Mouse (Mus musculus) hindbrain, embryonic 10.5 days (tissue): ENCODE measurements at regions not wholly inside any gene's neighbourhood (a gene's known extent, or its start where the extent isn't known, plus 50 kb on each side); places are given as distances from the start of the nearest gene placed in this dataset.
A peak's percentile ranks its signal among the peaks of the same experiment; 100 is the strongest.

Source experiments
- DNase-seq: peaks from one replicate; pipeline ENCODE4 v3.0.0-alpha.2; 2017; ENCODE audit warnings: low spot score
- H3K27ac ChIP-seq: fragments of 300-500 bp; sonication (generic); 2 replicates; pipeline ENCODE4 v1.5.1; 2016; ENCODE audit warnings: mild to moderate bottlenecking, moderate library complexity
- H3K27me3 ChIP-seq: fragments of 300-500 bp; sonication (generic); 2 replicates; pipeline ENCODE4 v1.6.1; 2016; ENCODE audit warnings: mild to moderate bottlenecking; ENCODE audit not compliant: poor library complexity, insufficient read depth, severe bottlenecking
- H3K36me3 ChIP-seq: fragments of 300-500 bp; sonication (generic); 2 replicates; pipeline ENCODE4 v1.6.1; 2016; ENCODE audit warnings: mild to moderate bottlenecking, moderate library complexity
- H3K4me1 ChIP-seq: fragments of 300-500 bp; sonication (generic); replicated peaks from 2 replicates; pipeline ENCODE4 v1.6.1; 2016; ENCODE audit warnings: mild to moderate bottlenecking
- H3K4me3 ChIP-seq: fragments of 300-500 bp; sonication (generic); 2 replicates; pipeline ENCODE4 v1.5.1; 2016; ENCODE audit warnings: mild to moderate bottlenecking, moderate library complexity
- H3K9me3 ChIP-seq: fragments of 300-500 bp; sonication (generic); 2 replicates; pipeline ENCODE4 v1.6.1; 2016; ENCODE audit warnings: mild to moderate bottlenecking, moderate library complexity
- WGBS: fragments of 180-500 bp; shearing (Covaris S2); methylation state at CpG from one replicate; pipeline ENCODE4 v1.1.7; 2016; 5-methylcytosine and 5-hydroxymethylcytosine counted together

- WGBS: 87% methylated on average over 7 of the region's 7 CpGs
- Histone ChIP-seq H3K27me3 (no peaks in the 10 kb centered on the region), H3K36me3 (no peaks in the 10 kb centered on the region), H3K9me3 (no peaks in the 10 kb centered on the region), H3K27ac (no peak overlapping the region), H3K4me3 (no peak overlapping the region), H3K4me1 (peaks cover 9% of the 10 kb centered on the region; the same call in 1 of the 2 replicates)
- no peak for DNase-seq
These were observed 51.2 kb upstream of the Tanc2 start for GRCm38 (mm10) chr11:105538421-105539210.

DNA sequence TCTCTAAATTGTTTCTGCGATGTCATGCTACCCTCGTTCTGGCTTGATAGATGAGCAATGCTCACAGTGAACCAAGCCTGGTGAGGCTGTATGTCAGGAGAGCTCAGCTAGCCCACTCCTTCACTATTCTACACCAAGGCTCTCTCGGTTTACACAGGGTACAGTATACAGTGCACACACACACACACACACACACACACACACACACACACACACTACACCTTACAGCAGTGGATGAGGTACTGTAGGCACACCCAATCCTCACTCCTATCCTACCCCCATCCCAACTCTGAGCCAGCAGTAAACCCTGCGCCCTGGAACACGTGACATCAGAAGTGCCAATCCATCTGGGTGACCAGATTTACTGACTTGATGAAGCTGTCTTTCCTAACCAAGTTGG, 57.2 kb upstream of the Tanc2 start:
- H3K9me3 ChIP-seq: no peaks in the 10 kb centered on the region
- no peaks in the 10 kb centered on the region for H3K27me3 ChIP-seq
- peaks cover 9% of the 10 kb centered on the region for H3K4me1 ChIP-seq
- DNase-seq: no peak
- no peak overlapping the region for H3K27ac ChIP-seq
- H3K4me3 ChIP-seq: no peak overlapping the region
- WGBS: 88% methylated on average over 5 of the region's 5 CpGs
- H3K36me3 ChIP-seq: no peaks in the 10 kb centered on the region

GRCm38 (mm10) chr11:105530711-105531157, 59.1 kb upstream of the Tanc2 start:
- WGBS: 86% methylated on average over 10 of the region's 10 CpGs
- H3K9me3 ChIP-seq: no peaks in the 10 kb centered on the region
- peaks cover 16% of the 10 kb centered on the region for H3K4me1 ChIP-seq

DNA sequence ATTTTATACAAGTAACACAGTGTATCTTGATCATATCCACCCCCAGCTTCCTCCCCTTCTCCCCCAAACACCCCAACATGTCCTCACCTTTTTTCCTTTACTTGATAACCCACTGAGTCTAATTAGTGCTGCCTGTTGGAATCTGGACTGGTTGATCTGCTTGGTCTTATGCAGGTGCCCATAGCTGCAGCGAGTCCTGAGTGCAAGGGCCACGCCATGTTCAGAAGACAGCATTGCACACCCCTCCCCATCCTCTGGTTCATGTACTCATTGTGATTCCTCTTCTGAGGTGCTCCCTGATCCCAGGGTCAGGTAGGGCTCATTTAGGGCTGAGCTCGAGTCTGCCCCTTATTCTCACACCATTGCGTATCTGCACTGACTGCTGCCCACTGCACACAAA, 63.7 kb upstream of the Tanc2 start:
- Histone ChIP-seq H3K36me3 (no peaks in the 10 kb centered on the region), H3K27me3 (no peaks in the 10 kb centered on the region), H3K4me1 (peaks cover 38% of the 10 kb centered on the region), H3K27ac (no peak overlapping the region; the same call in 1 of the 2 replicates), H3K4me3 (no peak overlapping the region), H3K9me3 (no peaks in the 10 kb centered on the region)
- no peak for DNase-seq
- 91% methylated on average over 4 of the region's 4 CpGs for WGBS

More at GRCm38 (mm10) chr11:105530711-105531157, 59.1 kb upstream of the Tanc2 start:
- Histone ChIP-seq H3K4me3 (no peak overlapping the region), H3K27ac (no peak overlapping the region), H3K36me3 (no peaks in the 10 kb centered on the region), H3K27me3 (no peaks in the 10 kb centered on the region)
- no peak for DNase-seq

DNA sequence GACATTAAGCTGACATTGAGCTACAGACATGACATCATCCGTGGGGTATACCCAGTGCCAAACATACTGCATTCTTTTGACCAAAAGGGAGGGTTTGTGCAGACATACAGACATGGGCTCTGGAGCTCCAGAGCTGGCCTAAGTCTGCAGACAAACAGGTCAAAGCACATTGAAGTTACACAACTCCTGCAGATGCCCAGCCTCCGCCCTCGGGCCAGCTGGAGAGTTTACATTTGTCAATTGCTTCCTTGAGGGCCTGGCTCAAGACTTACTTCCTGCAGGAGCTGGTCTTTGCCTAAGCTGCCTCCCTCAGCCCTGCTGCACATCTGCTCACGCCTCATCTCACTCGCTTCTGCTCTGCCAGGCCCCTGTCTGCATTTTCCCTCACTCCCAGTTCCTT, 64.2 kb upstream of the Tanc2 start:
- DNase-seq: no peak
- WGBS: 59% methylated on average over 5 of the region's 5 CpGs

GRCm38 (mm10) chr11:105524400-105524799, 65.4 kb upstream of the Tanc2 start:
- Histone ChIP-seq H3K9me3 (no peaks in the 10 kb centered on the region), H3K36me3 (no peaks in the 10 kb centered on the region), H3K4me1 (peaks cover 38% of the 10 kb centered on the region), H3K4me3 (no peak overlapping the region), H3K27me3 (no peaks in the 10 kb centered on the region), H3K27ac (peak overlapping the region; percentile 54)
- DNase-seq: peak; percentile 41
- 32% methylated on average over 8 of the region's 8 CpGs for WGBS

More for the DNA sequence above, 64.2 kb upstream of the Tanc2 start:
- no peak overlapping the region for H3K4me3 ChIP-seq
- H3K9me3 ChIP-seq: no peaks in the 10 kb centered on the region
- H3K27ac ChIP-seq: peak overlapping the region; percentile 64
- H3K4me1 ChIP-seq: peaks cover 38% of the 10 kb centered on the region
- H3K27me3 ChIP-seq: no peaks in the 10 kb centered on the region
- H3K36me3 ChIP-seq: no peaks in the 10 kb centered on the region

DNA sequence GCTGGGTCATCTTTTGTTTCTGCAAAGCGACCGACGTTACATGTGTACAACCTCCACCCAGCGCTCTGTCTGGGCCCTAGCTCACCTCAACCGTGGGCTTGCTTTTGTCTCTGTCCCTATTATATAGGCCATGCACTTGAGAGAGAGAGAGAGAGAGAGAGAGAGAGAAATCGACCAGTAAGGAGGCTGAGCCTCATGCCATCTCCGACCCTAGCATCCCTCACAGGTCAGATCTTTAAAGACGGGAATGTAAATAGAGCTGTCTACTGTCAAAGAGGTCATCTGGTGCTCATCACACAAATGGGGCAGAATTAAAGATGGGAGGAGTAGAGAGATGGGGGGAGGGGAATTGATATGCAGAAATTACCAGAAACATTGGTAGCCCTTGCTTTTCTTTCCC, 66.0 kb upstream of the Tanc2 start:
- WGBS: 22% methylated on average over 8 of the region's 8 CpGs
- Histone ChIP-seq H3K27me3 (no peaks in the 10 kb centered on the region), H3K9me3 (no peaks in the 10 kb centered on the region), H3K36me3 (no peaks in the 10 kb centered on the region), H3K4me1 (peaks cover 38% of the 10 kb centered on the region), H3K27ac (peak overlapping the region; percentile 54), H3K4me3 (no peak overlapping the region; the same call in 1 of the 2 replicates)
- DNase-seq: peak; percentile 26

- Histone ChIP-seq H3K27ac (no peak overlapping the region), H3K27me3 (no peaks in the 10 kb centered on the region), H3K4me3 (no peak overlapping the region), H3K36me3 (0 out of 2 replicates have a peak, but pooled peaks cover 3% of the 10 kb centered on the region), H3K9me3 (no peaks in the 10 kb centered on the region), H3K4me1 (peaks cover 28% of the 10 kb centered on the region)
- DNase-seq: no peak
- 95% methylated on average over 3 of the region's 3 CpGs for WGBS
These were observed 63.9 kb upstream of the March10 start for GRCm38 (mm10) chr11:105520398-105520797.

DNA sequence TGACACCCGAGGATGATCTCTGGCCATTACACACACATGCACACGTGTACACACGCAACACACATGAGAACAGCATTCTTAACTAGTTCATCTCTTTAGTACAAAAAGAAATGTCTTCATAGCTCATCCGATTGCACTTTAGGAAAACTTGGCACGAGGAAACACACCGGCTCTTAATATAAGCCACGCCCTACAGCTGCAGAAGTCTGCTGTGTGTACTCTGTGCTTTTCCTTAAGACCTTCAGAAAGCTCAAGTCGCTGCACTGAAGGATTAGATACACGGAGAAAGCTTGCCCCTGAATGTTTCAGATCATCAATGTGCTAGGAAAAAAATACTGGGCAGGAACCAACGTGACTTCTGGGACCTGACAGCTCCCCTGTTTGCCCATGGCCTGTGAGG, 56.7 kb upstream of the March10 start:
- H3K9me3 ChIP-seq: no peaks in the 10 kb centered on the region
- H3K36me3 ChIP-seq: 0 out of 2 replicates have a peak, but pooled peaks cover 3% of the 10 kb centered on the region
- 90% methylated on average over 10 of the region's 10 CpGs for WGBS
- peaks cover 15% of the 10 kb centered on the region for H3K27me3 ChIP-seq
- no peak overlapping the region for H3K4me3 ChIP-seq
- DNase-seq: no peak
- H3K4me1 ChIP-seq: peaks cover 26% of the 10 kb centered on the region
- no peak overlapping the region for H3K27ac ChIP-seq

DNA sequence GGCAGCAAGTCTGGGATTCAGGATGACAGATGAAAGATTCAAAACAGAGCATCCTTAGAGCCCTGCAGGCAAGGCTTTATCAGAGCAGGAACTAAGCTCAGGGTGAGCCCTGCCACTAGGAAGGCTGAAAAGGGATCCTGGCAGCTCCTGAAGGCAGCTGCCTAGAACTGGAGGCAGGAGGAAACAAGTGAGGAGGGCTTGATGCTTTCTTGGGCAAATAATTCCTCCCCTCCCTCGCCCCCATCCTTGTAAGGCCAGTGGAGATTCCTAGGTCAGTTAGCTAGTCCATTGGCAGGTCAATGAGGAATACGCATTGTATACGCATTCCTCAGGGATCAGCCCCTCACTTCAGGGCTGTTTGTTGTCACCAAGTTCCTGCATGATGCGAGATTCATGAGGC, 54.1 kb upstream of the March10 start:
- DNase-seq: no peak
- peaks cover 52% of the 10 kb centered on the region for H3K4me1 ChIP-seq
- H3K27ac ChIP-seq: peak overlapping the region; percentile 70

DNA sequence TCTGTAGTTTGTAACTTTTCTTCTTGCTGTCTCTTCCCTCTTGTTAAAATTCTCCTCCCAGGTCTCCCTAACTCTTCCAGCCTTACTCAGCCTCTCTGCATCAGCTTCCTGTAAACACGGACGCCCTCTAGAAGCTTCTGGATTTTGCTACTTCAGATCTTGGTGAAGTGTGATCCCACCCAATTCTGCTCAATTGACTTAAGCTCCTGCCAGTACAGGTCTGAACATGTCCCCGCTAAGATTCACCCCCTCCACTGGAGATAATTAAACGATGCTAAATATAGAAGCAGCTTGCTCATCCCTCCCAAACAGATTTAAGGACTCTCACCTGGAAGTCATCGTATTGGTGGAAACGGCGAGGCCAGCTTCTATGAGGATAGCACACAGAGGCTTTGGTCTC, 53.5 kb upstream of the March10 start:
- peaks cover 58% of the 10 kb centered on the region for H3K4me1 ChIP-seq
- peaks cover 31% of the 10 kb centered on the region for H3K27me3 ChIP-seq
- no peaks in the 10 kb centered on the region for H3K36me3 ChIP-seq
- no peaks in the 10 kb centered on the region for H3K9me3 ChIP-seq
- peak overlapping the region; percentile 70; the same call in 1 of the 2 replicates for H3K27ac ChIP-seq
- WGBS: 78% methylated on average over 7 of the region's 7 CpGs
- H3K4me3 ChIP-seq: no peak overlapping the region
- no peak for DNase-seq

More for the DNA sequence above, 54.1 kb upstream of the March10 start:
- Histone ChIP-seq H3K9me3 (no peaks in the 10 kb centered on the region), H3K4me3 (no peak overlapping the region), H3K36me3 (0 out of 2 replicates have a peak, but pooled peaks cover under 1% of the 10 kb centered on the region), H3K27me3 (peaks cover 25% of the 10 kb centered on the region)
- 66% methylated on average over 4 of the region's 4 CpGs for WGBS

GRCm38 (mm10) chr11:105508660-105509038, 52.1 kb upstream of the March10 start:
- H3K27me3 ChIP-seq: peaks cover 40% of the 10 kb centered on the region
- WGBS: 51% methylated on average over 7 of the region's 7 CpGs
- H3K9me3 ChIP-seq: no peaks in the 10 kb centered on the region
- peaks cover 66% of the 10 kb centered on the region for H3K4me1 ChIP-seq
- no peak for DNase-seq
- H3K27ac ChIP-seq: peak overlapping the region; percentile 85
- H3K4me3 ChIP-seq: peak overlapping the region; percentile 39
- H3K36me3 ChIP-seq: no peaks in the 10 kb centered on the region

- H3K27ac ChIP-seq: peak overlapping the region; percentile 85
- H3K4me3 ChIP-seq: peak overlapping the region; percentile 39
- no peaks in the 10 kb centered on the region for H3K9me3 ChIP-seq
- 3% methylated on average over 5 of the region's 6 CpGs for WGBS
- DNase-seq: peak; percentile 71
- no peaks in the 10 kb centered on the region for H3K36me3 ChIP-seq
- H3K4me1 ChIP-seq: peaks cover 66% of the 10 kb centered on the region
- H3K27me3 ChIP-seq: peaks cover 40% of the 10 kb centered on the region
These were observed 51.6 kb upstream of the March10 start for GRCm38 (mm10) chr11:105507972-105508659.
